Comparison of ENCODE assay signal across 14 mouse cellular contexts in genomic region chr15:61514324-61514723, GRCm38 (mm10).
DNase-seq lines count a peak whose midpoint lies in the region; ATAC-seq lines count a peak whose summit lies in the region.
"Had no signal": no experiment of that assay in that cellular context is flagged by ENCODE, and none has a peak within 500 bp of the region (broad histone marks: within the 10 kb centered on the region; RNA-seq: fewer than 3 reads in every experiment).

No protein-coding gene starts in this region.

- no peak overlapping the region for H3K4me3 ChIP-seq in forebrain, embryonic 14.5 days (ENCODE audit: low read depth, low read length)
- H3K4me3 ChIP-seq in forebrain, embryonic 15.5 days: no peak overlapping the region
- no peak overlapping the region for H3K4me3 ChIP-seq in lung, embryonic 15.5 days
- H3K4me3 ChIP-seq: hindbrain, embryonic 12.5 days; megakaryocyte, embryonic 14.5 days; neural tube, embryonic 15.5 days had no signal

- intact Hi-C loops in left cerebral cortex, postnatal 14 days (cut with DNase I): no loop called here
- intact Hi-C loops in gastrocnemius, postnatal 36 days (cut with DNase I): no loop called here

- H3K27me3 ChIP-seq in forebrain, embryonic 14.5 days (replicated peaks; ENCODE audit: control insufficient read depth, insufficient read depth, low read length): no peaks in the 10 kb centered on the region
- H3K27me3 ChIP-seq in forebrain, embryonic 15.5 days: no peaks in the 10 kb centered on the region
- H3K27me3 ChIP-seq in lung, embryonic 15.5 days: no peaks in the 10 kb centered on the region
- H3K27me3 ChIP-seq: hindbrain, embryonic 12.5 days; megakaryocyte, embryonic 14.5 days; neural tube, embryonic 15.5 days had no signal

- no peaks in the 10 kb centered on the region for H3K4me1 ChIP-seq in forebrain, embryonic 14.5 days (ENCODE audit: control insufficient read depth, insufficient read depth, low read length)
- no peaks in the 10 kb centered on the region for H3K4me1 ChIP-seq in forebrain, embryonic 15.5 days
- peaks cover 17% of the 10 kb centered on the region for H3K4me1 ChIP-seq in lung, embryonic 15.5 days
- H3K4me1 ChIP-seq: hindbrain, embryonic 12.5 days; megakaryocyte, embryonic 14.5 days; neural tube, embryonic 15.5 days had no signal

- ATAC-seq in forebrain, embryonic 14.5 days: peak; percentile 26; the same call in 1 of the 2 replicates
- ATAC-seq in forebrain, embryonic 15.5 days (replicated peaks): no peak
- peak; percentile 74; the same call in 1 of the 2 replicates for ATAC-seq in lung, embryonic 15.5 days (ENCODE audit: borderline replicate concordance, extremely low read depth, low FRiP score, low TSS enrichment)

- no peak overlapping the region for H3K27ac ChIP-seq in forebrain, embryonic 14.5 days (ENCODE audit: low read depth, low read length)
- H3K27ac ChIP-seq in forebrain, embryonic 15.5 days (replicated peaks): no peak overlapping the region
- peak overlapping the region; percentile 59 for H3K27ac ChIP-seq in lung, embryonic 15.5 days
- H3K27ac ChIP-seq: hindbrain, embryonic 12.5 days; neural tube, embryonic 15.5 days had no signal

- peak; percentile 64 for DNase-seq in forebrain, embryonic 14.5 days (ENCODE audit: low spot score)
- no peak for DNase-seq in lung, postnatal 10 days
- peak; percentile 55 to 62 for DNase-seq in left cerebral cortex, postnatal 14 days (ENCODE audit: low spot score in 2 of 2)
- peak; percentile 60 for DNase-seq in telencephalon, adult 2 months (ENCODE audit: low read depth, low spot score)
- no peak for DNase-seq in gastrocnemius, postnatal 36 days
- no peak for DNase-seq in layer of hippocampus, adult 8-10 months (ENCODE audit: low spot score in 2 of 2)
- DNase-seq: cerebellum, adult 9-10 months; kidney, adult 9 months; retina, postnatal 1 day had no signal

- 50% methylated on average over 1 of the region's 1 CpGs for WGBS in forebrain, embryonic 14.5 days
- 56% methylated on average over 1 of the region's 1 CpGs for WGBS in forebrain, embryonic 15.5 days
- 3% methylated on average over 1 of the region's 1 CpGs for WGBS in lung, embryonic 15.5 days

- no peak overlapping the region for H3K4me2 ChIP-seq in forebrain, embryonic 14.5 days (ENCODE audit: low read length)
- H3K4me2 ChIP-seq in forebrain, embryonic 15.5 days (replicated peaks): no peak overlapping the region
- no peak overlapping the region for H3K4me2 ChIP-seq in lung, embryonic 15.5 days
- H3K4me2 ChIP-seq: hindbrain, embryonic 12.5 days; neural tube, embryonic 15.5 days had no signal

- no peaks in the 10 kb centered on the region for H3K9me3 ChIP-seq in forebrain, embryonic 14.5 days (replicated peaks; ENCODE audit: control insufficient read depth, low read length)
- H3K9me3 ChIP-seq in forebrain, embryonic 15.5 days: no peaks in the 10 kb centered on the region
- H3K9me3 ChIP-seq in lung, embryonic 15.5 days: no peaks in the 10 kb centered on the region
- H3K9me3 ChIP-seq: hindbrain, embryonic 12.5 days; megakaryocyte, embryonic 14.5 days; neural tube, embryonic 15.5 days had no signal

- H3K36me3 ChIP-seq in forebrain, embryonic 14.5 days (ENCODE audit: control insufficient read depth, insufficient read depth, low read length): no peaks in the 10 kb centered on the region
- H3K36me3 ChIP-seq in forebrain, embryonic 15.5 days: no peaks in the 10 kb centered on the region
- H3K36me3 ChIP-seq in lung, embryonic 15.5 days: no peaks in the 10 kb centered on the region
- H3K36me3 ChIP-seq: hindbrain, embryonic 12.5 days; neural tube, embryonic 15.5 days had no signal

- no peak overlapping the region for H3K9ac ChIP-seq in forebrain, embryonic 14.5 days (ENCODE audit: low read length)
- H3K9ac ChIP-seq in forebrain, embryonic 15.5 days (replicated peaks): no peak overlapping the region
- H3K9ac ChIP-seq in lung, embryonic 15.5 days: no peak overlapping the region
- H3K9ac ChIP-seq: hindbrain, embryonic 12.5 days; neural tube, embryonic 15.5 days had no signal

Comparison
In these comparisons a context has a peak if more than half of its experiments do, and no peak if none do; other contexts are left out.
1. DNase-seq: peak in forebrain, embryonic 14.5 days (single experiment), left cerebral cortex, postnatal 14 days (2 of 2) and telencephalon, adult 2 months (single experiment); none in lung, postnatal 10 days (single experiment), gastrocnemius, postnatal 36 days (0 of 2) and layer of hippocampus, adult 8-10 months (0 of 2).